Mouse (Mus musculus) neural tube, embryonic 14.5 days (tissue): ENCODE measurements around the gene Hps4. TPM values are rescaled to one million over a fixed set of nuclear protein-coding genes. Genes with fewer than 3 reads are reported as not detected.
"Not testable (repeated sequence)": the region's sequence is repeated elsewhere in the genome, so short reads cannot be mapped to it uniquely, and the experiment has no call there.

Experiments
- ATAC-seq: fragments of 200-750 bp; cut with Nextera tagmentation; 2 replicates; pipeline ENCODE4 v1.8.0; 2017; ENCODE audit warnings: low read depth, mild to moderate bottlenecking, moderate TSS enrichment, moderate library complexity
- H3K27ac ChIP-seq: fragments of 300-500 bp; sonication (generic); 2 replicates; pipeline ENCODE4 v1.5.1; 2014; ENCODE audit warnings: low read depth, mild to moderate bottlenecking, control low read depth, low read length, moderate library complexity, mixed read lengths
- H3K27me3 ChIP-seq: fragments of 300-500 bp; sonication (generic); 2 replicates; pipeline ENCODE4 v1.6.1; 2014; ENCODE audit warnings: low read length; ENCODE audit not compliant: control insufficient read depth, insufficient read depth
- H3K36me3 ChIP-seq: fragments of 300-500 bp; sonication (generic); 2 replicates; pipeline ENCODE4 v1.6.1; 2014; ENCODE audit warnings: low read length, mixed read lengths; ENCODE audit not compliant: control insufficient read depth, insufficient read depth
- H3K4me1 ChIP-seq: fragments of 300-500 bp; sonication (generic); 2 replicates; pipeline ENCODE4 v1.6.1; 2014; ENCODE audit warnings: low read length; ENCODE audit not compliant: control insufficient read depth, insufficient read depth
- H3K4me2 ChIP-seq: fragments of 300-500 bp; sonication (generic); 2 replicates; pipeline ENCODE4 v1.6.1; 2014; ENCODE audit warnings: mild to moderate bottlenecking, low read depth, low read length, control low read depth
- H3K4me3 ChIP-seq: fragments of 300-500 bp; sonication (generic); 2 replicates; pipeline ENCODE4 v1.5.1; 2014; ENCODE audit warnings: low read depth, low read length, control low read depth, mixed read lengths
- H3K9ac ChIP-seq: fragments of 300-500 bp; sonication (generic); replicated peaks from 2 replicates; pipeline ENCODE4 v1.6.1; 2014; ENCODE audit warnings: low read depth, mild to moderate bottlenecking, control low read depth, low read length, mixed read lengths
- H3K9me3 ChIP-seq: fragments of 300-500 bp; sonication (generic); 2 replicates; pipeline ENCODE4 v1.6.1; 2016; ENCODE audit warnings: low read length; ENCODE audit not compliant: control insufficient read depth
- WGBS: fragments of 180-500 bp; shearing (Covaris S2); extraction: QIAGEN DNeasy Blood & Tissue Kit; methylation state at CpG from one replicate; pipeline ENCODE4 v1.1.7; 2014; 5-methylcytosine and 5-hydroxymethylcytosine counted together
- polyA plus RNA-seq: library from polyadenylated mRNA; unstranded; fragments of >200 nt; fragmentation: Nextera tagmentation; extraction: Ambion mirVana; gene quantifications from 2 replicates; pipeline ENCODE4 v1.2.1, GENCODE M21; 2014

Gene Hps4
- polyA plus RNA-seq, 1 experiment from 2014 or later = 42.9 TPM

GRCm38 (mm10) chr5:112412781-112413180, 69.9 kb downstream of the Hps4 start:
- H3K27ac ChIP-seq, ATAC-seq, H3K4me2 ChIP-seq, H3K4me3 ChIP-seq, H3K27me3 ChIP-seq, H3K9ac ChIP-seq, H3K9me3 ChIP-seq, H3K36me3 ChIP-seq: not testable (repeated sequence)
- H3K4me1 ChIP-seq = peaks cover 18% of the 10 kb centered on the region
- WGBS = 89% methylated on average over 4 of the region's 4 CpGs

DNA sequence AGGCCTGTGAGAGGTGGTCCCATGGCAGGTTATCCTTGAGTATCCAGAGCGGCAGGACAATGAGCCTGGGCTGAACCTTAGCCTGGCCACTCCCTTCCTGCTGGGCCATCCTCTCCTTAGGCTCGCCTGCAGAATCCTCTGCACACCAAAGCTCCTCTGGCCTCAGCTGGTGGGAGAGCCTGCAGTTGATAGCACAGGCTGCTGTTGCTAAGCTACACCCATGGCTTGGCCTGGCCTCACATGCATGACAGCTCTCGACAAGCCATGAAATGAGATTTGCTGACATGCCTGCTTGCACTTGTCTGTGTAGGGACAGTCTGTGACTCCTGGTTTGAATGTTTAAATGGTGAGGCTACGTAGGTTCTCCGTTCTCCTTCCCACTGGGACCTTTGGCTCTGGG, 73.8 kb downstream of the Hps4 start:
- H3K36me3 ChIP-seq = no peaks in the 10 kb centered on the region
- peaks cover 8% of the 10 kb centered on the region for H3K4me1 ChIP-seq
- H3K9ac ChIP-seq = no peak overlapping the region
- 0 out of 2 replicates have a peak, but pooled peaks have one; percentile 17 for ATAC-seq
- 32% methylated on average over 5 of the region's 5 CpGs for WGBS
- no peak overlapping the region for H3K4me2 ChIP-seq
- peak overlapping the region; percentile 64 for H3K27ac ChIP-seq
- no peaks in the 10 kb centered on the region for H3K9me3 ChIP-seq
- H3K4me3 ChIP-seq = no peak overlapping the region
- H3K27me3 ChIP-seq = no peaks in the 10 kb centered on the region

- Histone ChIP-seq H3K4me2 (no peak overlapping the region), H3K4me1 (peaks cover 4% of the 10 kb centered on the region; the same call in 1 of the 2 replicates), H3K4me3 (no peak overlapping the region), H3K27ac (no peak overlapping the region), H3K9me3 (no peaks in the 10 kb centered on the region), H3K36me3 (no peaks in the 10 kb centered on the region), H3K9ac (no peak overlapping the region), H3K27me3 (no peaks in the 10 kb centered on the region)
- 54% methylated on average over 4 of the region's 4 CpGs for whole genome bisulfite sequencing
- ATAC-seq = no peak
These were observed 75.1 kb downstream of the Hps4 start for GRCm38 (mm10) chr5:112418023-112418422.

DNA sequence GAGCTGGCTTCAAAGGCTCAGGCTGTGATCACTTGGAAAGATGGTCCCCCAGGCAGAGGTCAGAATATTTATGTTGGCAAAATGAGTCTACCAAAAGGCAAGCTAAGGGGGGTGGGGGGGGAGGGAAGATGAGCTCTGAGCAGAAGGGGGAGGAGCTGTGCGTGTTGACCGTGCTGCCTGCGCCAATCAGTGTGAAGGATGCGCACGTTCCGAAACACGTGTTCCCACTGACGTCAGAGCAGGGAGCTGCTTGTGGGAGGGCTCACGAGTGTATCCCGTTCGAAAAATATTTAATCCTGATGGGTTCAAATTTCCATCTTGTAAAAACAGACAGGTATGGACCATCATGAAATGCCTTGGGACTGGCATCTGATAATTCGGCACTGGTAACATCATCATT, 76.7 kb downstream of the Hps4 start:
- H3K4me3 ChIP-seq = no peak overlapping the region
- 41% methylated on average over 12 of the region's 12 CpGs for WGBS
- H3K36me3 ChIP-seq = no peaks in the 10 kb centered on the region
- H3K4me1 ChIP-seq = peaks cover 4% of the 10 kb centered on the region; the same call in 1 of the 2 replicates
- H3K27ac ChIP-seq = no peak overlapping the region
- H3K4me2 ChIP-seq = no peak overlapping the region
- H3K9me3 ChIP-seq = no peaks in the 10 kb centered on the region
- no peaks in the 10 kb centered on the region for H3K27me3 ChIP-seq
- ATAC-seq = no peak
- no peak overlapping the region for H3K9ac ChIP-seq

- no peaks in the 10 kb centered on the region for H3K27me3 ChIP-seq
- no peak overlapping the region for H3K9ac ChIP-seq
- no peak for ATAC-seq
- H3K9me3 ChIP-seq = no peaks in the 10 kb centered on the region
- H3K36me3 ChIP-seq = no peaks in the 10 kb centered on the region
- H3K4me2 ChIP-seq = no peak overlapping the region
- H3K4me3 ChIP-seq = no peak overlapping the region
- WGBS = 90% methylated on average over 7 of the region's 7 CpGs
- H3K27ac ChIP-seq = no peak overlapping the region
- no peaks in the 10 kb centered on the region for H3K4me1 ChIP-seq
These were observed 83.8 kb downstream of the Hps4 start for GRCm38 (mm10) chr5:112426635-112427034.

GRCm38 (mm10) chr5:112427283-112427682, 84.4 kb downstream of the Hps4 start:
- no peak overlapping the region for H3K9ac ChIP-seq
- no peak for ATAC-seq
- H3K27ac ChIP-seq = no peak overlapping the region
- H3K36me3 ChIP-seq = no peaks in the 10 kb centered on the region
- no peaks in the 10 kb centered on the region for H3K4me1 ChIP-seq
- H3K27me3 ChIP-seq = no peaks in the 10 kb centered on the region
- 45% methylated on average over 2 of the region's 2 CpGs for WGBS
- H3K4me2 ChIP-seq = no peak overlapping the region
- no peak overlapping the region for H3K4me3 ChIP-seq
- H3K9me3 ChIP-seq = no peaks in the 10 kb centered on the region

Other genes starting within 250 kb of the Hps4 start
- gene Cryba4, start 90.6 kb upstream of the Hps4 start, polyA plus RNA-seq = 0.79 and 2.7 TPM in 2 replicates
- 3.4 and 4.5 TPM in 2 replicates for gene Crybb1, start 87.3 kb upstream of the Hps4 start, polyA plus RNA-seq
- gene Tpst2, start 66.4 kb upstream of the Hps4 start, polyA plus RNA-seq = 27.1 and 28.1 TPM in 2 replicates
- gene Tfip11, start 16.7 kb upstream of the Hps4 start, polyA plus RNA-seq = 19.6 and 24.7 TPM in 2 replicates
- 61.6 and 71.9 TPM in 2 replicates for gene Srrd, start within 50 bp of the Hps4 start, polyA plus RNA-seq
- gene Gm6583, start 12.9 kb downstream of the Hps4 start, polyA plus RNA-seq = 0.12 and 0.44 TPM in 2 replicates
- gene Asphd2, start 51.8 kb downstream of the Hps4 start, polyA plus RNA-seq = 49.5 and 58.7 TPM in 2 replicates
- 0.37 and 0.71 TPM in 2 replicates for gene Gm6588, start 106.3 kb downstream of the Hps4 start, polyA plus RNA-seq
- 27.6 and 30.4 TPM in 2 replicates for gene Sez6l, start 234.1 kb downstream of the Hps4 start, polyA plus RNA-seq